Mouse (Mus musculus): Measurements from ENCODE around the gene Sorl1.

The Sorl1 gene

DNA sequence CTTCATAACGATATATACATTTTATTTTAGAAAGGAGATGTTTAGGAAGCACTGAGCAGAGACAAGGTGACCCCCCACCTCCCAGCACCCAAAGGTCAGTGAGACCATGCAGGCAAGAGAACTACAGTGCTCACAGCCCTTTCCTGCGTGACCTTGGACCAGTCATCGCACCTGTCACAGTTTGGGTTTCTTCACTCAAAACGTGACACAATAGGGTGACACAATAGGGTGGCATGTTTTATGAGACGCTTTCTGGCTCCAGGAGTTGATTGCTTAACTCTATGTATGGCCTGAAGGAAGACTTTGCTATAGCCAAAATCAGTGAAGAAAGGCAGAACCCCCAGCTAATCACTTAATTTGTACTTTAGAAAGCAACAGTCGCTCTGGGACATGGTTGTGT lies 1.7 kb downstream of the Sorl1 start:
- DNase-seq (ENCODE audit: low read depth, low spot score): no peak

DNA sequence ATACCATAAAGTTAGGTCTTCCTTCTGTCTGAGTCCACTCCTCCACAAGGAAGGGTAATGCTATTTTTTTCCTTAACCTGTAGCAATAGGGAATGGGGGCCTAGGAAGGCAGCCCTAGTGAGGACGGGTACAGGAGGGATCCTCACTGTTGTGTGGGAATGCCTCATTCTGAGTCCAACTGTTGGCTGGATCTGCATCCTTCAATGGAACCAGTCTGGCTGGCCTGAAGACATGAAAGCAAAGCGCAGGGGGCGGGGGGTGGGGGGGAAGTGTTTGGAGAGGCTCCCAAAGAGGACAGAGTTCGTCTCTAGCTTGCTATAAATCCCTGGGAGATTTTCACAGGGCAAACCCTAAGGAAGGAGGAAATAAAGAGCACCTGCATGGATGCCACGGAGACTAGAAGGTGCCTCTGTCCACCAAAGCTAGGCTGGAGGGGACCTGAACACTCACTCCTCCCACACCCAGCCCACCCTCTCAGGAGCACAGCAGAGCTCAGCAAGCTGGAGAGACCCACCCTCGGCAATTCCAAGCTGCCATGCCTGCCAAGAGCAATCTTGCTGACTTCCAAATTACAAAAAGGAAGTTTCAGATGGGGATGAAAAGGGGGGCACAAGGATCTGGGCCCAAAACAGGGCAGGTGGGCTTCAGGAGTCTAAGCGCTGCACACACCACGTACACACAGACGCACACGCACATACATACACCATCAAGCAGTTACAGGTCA lies 2.3 kb downstream of the Sorl1 start:
- DNase-seq (ENCODE audit: low read depth, low spot score): no peak

DNA sequence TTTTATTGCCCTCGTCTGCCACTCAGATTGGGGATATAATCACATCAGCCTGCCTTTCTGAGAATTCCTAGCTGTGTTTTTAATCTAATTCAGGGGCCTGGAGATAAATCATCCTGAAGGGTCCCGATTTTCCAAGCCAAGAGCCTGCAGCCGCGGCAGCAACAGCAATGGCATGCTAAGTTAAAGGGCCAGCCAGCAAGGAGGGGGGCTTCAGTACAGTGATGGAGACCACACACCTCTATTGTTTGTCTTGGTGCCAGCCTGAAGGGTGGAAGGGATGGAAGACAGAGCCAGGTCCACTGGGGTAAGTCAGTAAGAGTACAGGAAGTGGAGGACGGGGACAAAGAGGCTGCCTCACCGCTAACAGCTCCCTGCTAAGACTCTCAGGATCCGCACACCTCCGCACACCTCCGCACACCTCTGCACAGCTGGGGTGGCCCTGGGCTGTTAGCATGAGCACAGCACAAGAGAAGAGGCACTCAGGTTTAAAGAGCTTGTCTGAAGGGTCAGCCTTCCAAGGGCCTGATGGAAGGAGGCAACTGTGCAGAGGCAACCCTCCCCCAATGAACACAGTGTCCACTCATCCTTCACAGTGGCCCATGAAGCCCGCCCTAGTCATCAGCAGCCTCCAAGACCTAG lies 7.6 kb downstream of the Sorl1 start:
- peak; percentile 64 for DNase-seq (ENCODE audit: low read depth, low spot score)

DNA sequence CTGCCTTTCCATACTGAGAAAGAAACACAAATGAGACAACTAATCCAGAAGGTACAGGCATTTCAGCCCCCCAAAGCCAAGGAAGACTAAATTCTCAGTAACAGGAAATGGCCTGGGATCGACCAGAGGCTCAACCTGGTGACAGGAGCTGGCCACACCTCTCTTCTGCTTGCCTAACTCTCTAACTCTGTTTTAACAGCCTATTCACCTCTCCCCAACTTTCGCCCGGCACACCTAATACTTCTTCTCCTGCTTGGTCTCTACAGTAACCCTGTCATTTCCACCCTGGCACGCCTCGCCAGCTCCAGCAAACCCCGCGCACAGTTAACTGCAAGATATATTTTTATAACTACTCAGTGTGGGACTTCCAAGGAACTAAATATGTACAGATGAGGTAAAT lies 9.0 kb downstream of the Sorl1 start:
- peak; percentile 33 for DNase-seq (ENCODE audit: low read depth, low spot score)

GRCm38 (mm10) chr9:42113316-42113715 lies 10.8 kb downstream of the Sorl1 start:
- DNase-seq (ENCODE audit: low read depth, low spot score): no peak

GRCm38 (mm10) chr9:42112691-42113090 lies 11.4 kb downstream of the Sorl1 start:
- no peak for DNase-seq (ENCODE audit: low read depth, low spot score)

DNA sequence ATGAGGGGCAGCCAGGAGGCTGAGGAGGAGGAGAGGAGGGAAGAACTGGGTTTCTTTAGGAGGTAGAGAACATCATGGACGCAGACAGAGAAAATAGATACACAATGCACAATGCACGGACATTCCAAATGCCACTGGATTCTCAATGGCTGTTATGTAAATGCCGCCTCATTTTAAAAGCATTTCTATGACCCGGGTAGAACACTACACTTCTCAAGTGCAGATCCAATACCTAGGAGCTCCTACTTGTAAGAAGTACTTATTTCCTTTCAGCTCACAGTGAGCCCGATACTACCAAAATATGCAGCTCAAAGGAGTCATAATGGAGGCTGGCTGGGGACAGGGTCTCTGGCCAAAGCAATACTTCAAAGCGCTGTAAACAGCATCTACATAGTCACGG lies 12.8 kb downstream of the Sorl1 start:
- no peak for DNase-seq (ENCODE audit: low read depth, low spot score)

- DNase-seq (ENCODE audit: low read depth, low spot score): no peak
Measured at GRCm38 (mm10) chr9:42109837-42110451, 14.2 kb downstream of the Sorl1 start.

DNA sequence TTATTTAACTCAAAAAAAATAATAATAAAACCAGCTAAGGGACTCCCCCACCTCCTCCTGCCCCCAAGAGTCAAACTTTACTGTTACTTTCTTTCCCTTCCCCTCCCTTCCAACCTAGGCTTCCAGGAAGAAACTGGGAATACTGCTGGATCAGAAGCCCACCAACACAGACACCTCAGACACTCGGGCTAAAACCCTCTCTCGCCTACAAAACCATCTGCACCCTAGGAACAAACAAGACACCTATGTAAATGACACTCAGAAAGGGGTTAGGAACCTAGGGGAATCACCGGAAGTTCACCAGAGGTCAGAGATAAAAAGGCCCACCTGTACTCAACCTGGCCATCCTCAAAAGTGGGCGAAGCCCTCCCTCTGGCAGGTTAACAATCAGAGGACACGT lies 15.0 kb downstream of the Sorl1 start:
- DNase-seq (ENCODE audit: low read depth, low spot score): no peak

DNA sequence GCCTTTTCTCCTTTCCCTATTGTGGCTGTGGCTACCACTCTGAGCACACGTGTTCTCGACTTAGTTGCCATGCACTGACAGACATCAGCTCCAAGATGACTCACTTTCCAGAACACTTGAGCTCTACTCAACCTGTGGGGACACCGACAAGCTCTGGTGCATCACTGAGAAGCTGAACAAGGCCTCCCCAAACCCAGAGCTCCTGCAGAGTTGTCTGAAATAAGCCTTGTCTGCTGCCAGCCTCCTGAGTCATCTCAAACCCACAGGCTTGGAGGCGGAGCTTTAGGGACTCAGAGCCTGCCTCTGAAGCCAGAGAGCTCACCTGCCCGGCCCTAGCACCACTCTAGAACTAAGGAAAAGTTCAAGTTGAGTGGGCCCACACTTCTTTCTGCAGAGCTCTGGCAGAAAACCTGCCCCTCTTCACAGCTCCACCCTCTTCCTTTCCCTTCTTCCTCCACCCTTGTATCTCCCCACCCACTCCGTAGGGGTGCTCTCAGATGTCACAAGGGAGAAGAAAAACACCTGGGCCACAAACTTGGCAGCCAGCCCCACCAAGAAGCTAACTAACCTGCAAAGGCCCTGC lies 15.6 kb downstream of the Sorl1 start:
- DNase-seq (ENCODE audit: low read depth, low spot score): no peak

DNA sequence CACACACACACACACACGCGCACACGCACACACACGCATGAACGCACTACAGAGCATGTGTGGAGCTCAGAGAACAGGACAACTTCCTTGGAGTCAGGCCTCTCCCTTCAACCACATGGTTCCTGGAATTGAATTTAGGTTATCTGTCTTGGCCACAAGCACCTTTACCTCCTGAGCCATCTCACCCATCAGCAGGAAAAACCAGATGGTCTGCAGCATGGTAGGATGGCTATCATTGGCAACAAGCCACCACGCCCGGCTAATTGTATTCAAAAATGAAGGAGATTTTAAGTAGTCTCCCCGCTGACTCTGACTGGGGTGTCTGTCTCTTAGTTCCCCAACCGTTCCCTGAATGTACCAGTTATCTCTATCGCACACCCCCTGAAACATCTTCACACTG lies 17.0 kb downstream of the Sorl1 start:
- DNase-seq (ENCODE audit: low read depth, low spot score): no peak

DNA sequence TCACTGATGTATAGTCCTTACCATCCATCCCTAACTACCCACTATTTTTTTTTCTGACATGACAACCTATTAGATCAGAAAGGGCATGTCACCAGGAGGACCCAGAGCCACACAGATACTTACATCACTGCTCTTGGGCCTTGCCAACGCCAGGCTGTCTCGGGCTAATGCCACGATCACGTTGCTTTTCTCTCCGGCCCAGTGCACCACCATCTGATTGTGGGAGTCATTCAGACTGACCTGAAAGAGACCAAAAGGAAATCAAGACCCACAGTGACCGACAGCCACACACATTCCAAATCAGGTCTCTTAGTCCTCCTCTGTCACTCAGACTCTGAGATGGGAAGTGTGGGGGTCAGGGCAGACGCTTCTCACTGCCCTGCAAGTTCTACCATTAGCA lies 17.8 kb downstream of the Sorl1 start:
- DNase-seq (ENCODE audit: low read depth, low spot score): no peak

DNA sequence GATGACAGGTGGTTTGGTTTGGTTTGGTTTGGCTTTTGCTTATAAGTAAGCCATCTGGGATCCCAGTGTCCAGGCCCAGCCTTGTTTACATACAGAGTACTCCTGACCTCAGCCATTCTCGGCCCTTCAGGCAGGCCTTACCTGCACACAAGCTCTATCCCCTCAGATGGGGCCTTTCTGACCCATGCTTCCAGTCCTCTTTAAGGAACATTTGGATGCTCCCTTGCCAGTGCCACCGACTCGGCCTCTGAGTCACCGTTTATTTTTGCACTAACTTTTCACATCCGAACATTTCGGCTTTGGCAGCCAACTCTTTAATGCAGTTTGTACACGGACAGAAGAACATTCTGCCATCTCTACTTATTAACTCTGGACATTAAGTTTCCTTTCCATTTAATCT lies 20.6 kb downstream of the Sorl1 start:
- DNase-seq (ENCODE audit: low read depth, low spot score): no peak

DNA sequence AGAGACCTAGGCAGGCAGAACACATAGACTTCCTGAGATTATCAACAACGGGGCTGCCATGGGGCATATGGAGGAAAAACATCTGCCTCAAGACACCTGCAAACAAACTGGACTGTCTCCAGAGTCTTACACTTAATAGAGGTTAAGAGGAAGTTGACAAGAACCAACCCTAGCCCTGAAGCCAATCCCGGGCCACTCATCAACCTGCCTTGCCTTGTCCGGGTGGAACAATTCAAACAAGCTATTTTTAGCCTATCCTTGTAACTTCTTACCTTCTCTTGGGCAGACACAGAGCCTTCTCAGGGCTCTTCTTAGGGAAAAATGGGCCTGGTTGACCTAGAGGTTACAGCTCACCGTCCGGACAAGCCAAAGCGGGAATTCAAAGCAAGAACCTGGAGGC lies 22.1 kb downstream of the Sorl1 start:
- no peak for DNase-seq (ENCODE audit: low read depth, low spot score)

DNA sequence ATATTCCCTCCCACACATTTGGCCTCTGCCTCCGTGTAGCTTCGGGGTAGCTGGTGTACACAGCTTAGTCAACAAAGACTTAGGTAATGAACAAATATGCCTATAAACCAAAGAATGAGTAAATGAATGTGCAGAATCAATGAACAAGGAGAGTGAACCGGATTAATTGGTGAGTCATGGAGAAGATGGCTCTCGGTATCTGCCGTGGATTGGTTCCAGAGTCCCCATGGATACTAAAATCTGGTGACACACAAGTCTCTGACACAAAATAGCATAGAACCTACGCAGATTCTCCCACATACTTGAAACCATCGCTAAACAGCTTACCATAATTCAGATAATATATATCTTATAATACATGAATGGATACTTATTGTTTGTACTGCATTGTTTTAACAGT lies 22.8 kb downstream of the Sorl1 start:
- no peak for DNase-seq (ENCODE audit: low read depth, low spot score)

- DNase-seq (ENCODE audit: low read depth, low spot score): no peak
Measured at GRCm38 (mm10) chr9:42100618-42101210, 23.4 kb downstream of the Sorl1 start.

DNA sequence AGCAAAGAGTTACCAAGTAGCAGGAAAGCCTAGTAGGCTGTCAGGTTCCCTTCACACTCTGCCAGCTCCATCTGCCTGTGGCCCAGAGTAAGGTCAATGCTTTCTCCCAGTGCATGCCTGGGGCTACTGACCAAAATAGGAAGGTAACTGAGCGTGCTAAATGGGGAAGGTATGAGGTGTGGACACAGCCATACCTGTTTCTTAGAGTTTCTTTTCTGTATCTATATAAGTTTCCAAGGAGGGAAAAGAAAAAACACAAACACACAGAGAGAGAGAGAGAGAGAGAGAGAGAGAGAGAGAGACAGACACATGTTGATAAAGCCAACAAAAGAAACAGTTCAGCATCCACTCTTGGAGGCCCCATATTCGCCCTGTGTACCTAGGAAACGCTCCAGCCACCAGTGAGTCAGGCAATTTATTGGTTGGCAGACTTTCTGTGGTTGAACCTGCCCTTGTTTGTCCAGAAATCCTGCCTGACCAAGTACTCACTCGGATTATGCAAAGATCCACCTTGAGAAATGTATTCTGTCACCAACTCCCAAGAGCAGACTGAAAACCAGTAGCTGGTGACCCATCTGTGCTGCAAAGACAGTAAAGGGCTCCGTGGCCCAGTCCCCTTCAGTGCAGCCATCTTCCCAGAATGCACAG lies 25.5 kb downstream of the Sorl1 start:
- DNase-seq (ENCODE audit: low read depth, low spot score): no peak

- DNase-seq (ENCODE audit: low read depth, low spot score): no peak
Measured at GRCm38 (mm10) chr9:42097731-42098473, 26.2 kb downstream of the Sorl1 start.

- DNase-seq (ENCODE audit: low read depth, low spot score): no peak
Measured at GRCm38 (mm10) chr9:42097006-42097730, 26.9 kb downstream of the Sorl1 start.

- no peak for DNase-seq (ENCODE audit: low read depth, low spot score)
Measured at GRCm38 (mm10) chr9:42094752-42095151, 29.3 kb downstream of the Sorl1 start.

All from forelimb bud, embryonic 11.5 days (tissue).